Mouse (Mus musculus): ENCODE measurements around the gene Eml1.

GRCm38 (mm10) chr12:108547251-108547875 lies 176.6 kb downstream of the Eml1 start:
- no peak for TF ChIP-seq CTCF (IDR thresholded peaks at IDR 0.05; ENCODE audit: control insufficient read depth, insufficient read depth, low read length)
- TF ChIP-seq POLR2A (IDR thresholded peaks at IDR 0.05; ENCODE audit: borderline replicate concordance, control insufficient read depth, low read depth, low read length): no peak

All from bone marrow, adult 2 months (tissue).